Mouse (Mus musculus) cerebellum, adult 18-20 months (tissue): ENCODE measurements around the gene Dhx30.
"Not testable (repeated sequence)": the region's sequence is repeated elsewhere in the genome, so short reads cannot be mapped to it uniquely, and the experiment has no call there.

Experiments used
- DNase-seq, 2 experiments: peaks; one replicate each; pipeline ENCODE4 v3.0.0; 2021

Gene Dhx30

DNA sequence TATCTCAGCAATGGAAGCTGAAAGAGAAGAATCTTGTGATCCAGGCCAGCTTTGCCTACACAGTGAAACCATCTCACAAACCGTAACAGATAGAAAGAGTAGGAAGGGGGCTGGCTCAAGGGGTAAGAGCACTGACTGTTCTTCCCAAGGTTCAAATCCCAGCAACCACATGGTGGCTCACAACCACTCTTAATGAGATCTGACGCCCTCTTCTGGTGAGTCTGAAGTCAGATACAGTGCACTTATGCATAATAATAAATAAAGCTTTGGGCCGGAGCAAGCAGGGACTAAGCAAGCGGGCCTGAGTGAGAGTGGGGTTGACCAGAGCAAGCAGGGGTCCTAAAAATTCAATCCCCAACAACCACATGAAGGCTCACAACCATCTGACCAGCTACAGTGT, 24.3 kb downstream of the Dhx30 start:
- no peak for DNase-seq

GRCm38 (mm10) chr9:110085693-110086092, 31.9 kb downstream of the Dhx30 start:
- no peak for DNase-seq

GRCm38 (mm10) chr9:110084201-110084964, 33.2 kb downstream of the Dhx30 start:
- DNase-seq, result peak; percentile 37

GRCm38 (mm10) chr9:110081066-110081465, 36.6 kb downstream of the Dhx30 start:
- no peak for DNase-seq

GRCm38 (mm10) chr9:110076468-110076867, 41.2 kb downstream of the Dhx30 start:
- DNase-seq, result not testable (repeated sequence)

GRCm38 (mm10) chr9:110071843-110072242, 45.8 kb downstream of the Dhx30 start:
- DNase-seq, result peak; percentile 84 to 89

DNA sequence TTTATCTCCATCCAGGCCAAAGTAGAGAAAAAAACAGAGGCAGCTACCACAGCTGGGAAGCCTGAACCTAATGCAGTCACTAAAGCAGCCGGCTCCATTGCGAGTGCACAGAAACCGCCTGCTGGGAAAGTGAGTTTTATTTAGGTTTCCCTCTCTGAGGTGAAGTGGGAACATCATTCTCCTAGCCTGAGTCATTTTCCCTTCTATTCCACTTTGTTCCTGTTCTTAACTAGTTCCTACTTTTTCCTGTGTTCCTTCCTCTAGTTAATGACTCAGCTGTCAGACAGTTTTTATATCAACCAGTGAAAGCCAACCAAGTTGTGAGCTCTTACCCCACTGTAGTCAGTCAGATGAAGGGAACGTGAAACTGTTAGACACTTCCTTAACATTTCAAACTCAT, 46.6 kb downstream of the Dhx30 start:
- no peak for DNase-seq

DNA sequence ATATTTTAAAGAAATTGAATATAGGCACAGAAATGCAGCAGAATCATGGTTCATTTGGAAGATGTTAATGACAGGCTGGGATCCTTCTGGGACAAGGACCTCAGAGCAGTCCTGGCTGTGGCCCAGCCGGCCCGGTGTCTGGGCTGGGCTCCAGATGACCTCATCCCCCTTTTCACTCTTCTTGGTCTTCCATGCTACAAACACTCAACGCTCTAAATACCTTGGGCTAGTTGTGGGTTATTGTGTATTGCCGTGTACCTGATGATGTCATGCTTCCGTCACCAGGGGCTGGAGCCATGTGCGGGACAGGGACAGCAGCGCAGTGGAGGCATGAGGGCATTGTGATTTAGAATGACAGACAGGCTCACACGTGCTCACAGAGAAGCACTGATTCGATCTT, 47.3 kb downstream of the Dhx30 start:
- peak; percentile 77 to 85 for DNase-seq

GRCm38 (mm10) chr9:110068745-110069144, 48.9 kb downstream of the Dhx30 start:
- DNase-seq, result no peak

DNA sequence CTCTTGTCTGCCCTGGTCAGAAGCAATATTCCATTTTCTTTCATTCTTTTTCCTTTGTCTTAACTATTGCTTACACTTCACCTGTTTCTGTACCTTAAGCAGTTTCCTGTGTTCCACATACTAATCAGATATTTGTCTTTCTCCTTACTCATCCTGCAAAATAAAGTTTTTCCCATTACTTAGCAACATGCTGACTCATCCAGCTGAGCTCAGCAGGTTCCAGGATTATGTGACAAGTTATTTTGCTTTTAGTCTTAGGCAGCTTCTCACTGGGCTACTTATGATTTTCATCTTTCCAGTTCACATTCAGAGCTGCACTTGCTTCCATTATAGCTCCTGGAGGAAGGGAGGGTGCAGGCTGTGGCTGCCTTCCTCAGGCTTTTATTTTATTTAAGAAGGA, 53.0 kb downstream of the Dhx30 start:
- DNase-seq, result no peak

DNA sequence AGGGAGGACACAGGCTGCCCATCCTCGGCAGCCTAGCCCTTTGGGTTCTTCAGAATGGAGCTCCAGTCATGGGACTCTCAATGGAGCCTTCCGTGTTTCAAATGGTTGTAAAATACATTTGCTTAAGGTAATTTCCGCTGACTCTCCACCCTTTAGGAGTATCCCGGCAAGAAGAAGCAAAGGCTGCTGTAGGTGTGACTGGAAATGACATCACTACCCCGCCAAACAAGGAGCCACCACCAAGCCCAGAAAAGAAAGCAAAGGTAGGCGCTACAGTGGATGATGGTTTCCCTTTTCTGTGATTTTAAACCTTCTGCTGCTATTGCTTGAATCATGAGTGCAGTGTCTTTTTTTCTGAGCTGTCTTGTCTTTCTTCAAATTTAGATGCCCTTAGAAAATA, 54.8 kb downstream of the Dhx30 start:
- no peak for DNase-seq

GRCm38 (mm10) chr9:110062405-110062804, 55.2 kb downstream of the Dhx30 start:
- DNase-seq, result peak; percentile 49 to 55

DNA sequence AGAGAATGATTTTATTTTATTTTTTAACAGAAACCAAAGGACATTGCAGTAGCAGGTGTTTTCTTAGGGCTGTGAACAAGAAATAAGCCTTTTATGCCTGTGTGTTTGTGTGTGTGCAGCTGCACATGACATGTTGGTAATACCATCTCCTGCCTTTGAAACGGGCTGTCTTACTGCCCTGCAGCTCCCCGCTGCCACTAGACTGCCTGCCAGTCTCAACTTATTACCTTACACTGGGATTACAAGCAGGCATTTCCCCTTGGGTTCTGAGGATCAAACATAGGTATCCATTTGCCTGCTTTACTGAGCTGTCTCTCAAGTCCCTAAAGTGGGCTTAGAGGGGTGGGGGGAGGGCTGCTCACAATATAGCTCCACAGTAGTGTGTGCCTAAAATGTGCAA, 56.9 kb downstream of the Dhx30 start:
- no peak for DNase-seq

DNA sequence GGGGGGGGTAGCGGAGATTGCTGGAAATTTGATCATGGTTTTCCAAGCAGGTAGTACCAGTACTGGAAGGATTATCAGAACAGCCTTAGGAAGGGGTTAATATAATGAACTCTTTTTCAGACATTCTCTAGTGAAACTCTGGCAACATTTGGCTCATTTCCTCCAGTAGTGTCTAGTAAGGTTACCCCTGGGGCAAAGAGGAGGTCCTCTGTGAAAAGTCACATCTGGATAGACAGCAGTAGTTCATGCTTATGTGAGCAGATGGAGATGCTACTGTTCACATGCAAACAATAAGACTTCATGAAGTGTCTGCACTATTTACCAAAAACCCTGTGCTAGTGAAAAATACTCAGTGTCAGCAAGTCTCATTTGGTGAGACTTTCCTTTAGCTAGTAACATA, 60.4 kb downstream of the Dhx30 start:
- no peak for DNase-seq

- peak; percentile 23 to 36 for DNase-seq
These were observed 62.8 kb downstream of the Dhx30 start for GRCm38 (mm10) chr9:110054781-110055180.

DNA sequence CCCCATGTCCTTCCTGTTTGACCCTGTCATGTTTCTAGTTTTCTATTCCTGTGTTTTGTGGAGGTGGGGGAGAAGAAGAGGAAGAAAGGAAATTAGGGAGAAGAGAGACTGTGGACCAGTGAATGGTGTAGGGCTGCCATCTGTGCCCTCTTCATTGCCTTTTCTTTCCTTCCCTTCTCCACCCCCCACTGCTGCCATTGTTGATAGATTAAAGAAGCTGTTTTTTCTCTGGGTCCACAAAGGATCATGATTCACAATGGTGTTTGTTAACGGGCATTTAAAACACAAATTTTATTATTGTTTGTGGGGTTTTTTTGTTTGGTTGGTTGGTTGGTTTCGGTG, 63.6 kb downstream of the Dhx30 start:
- peak; percentile 40 to 43 for DNase-seq

DNA sequence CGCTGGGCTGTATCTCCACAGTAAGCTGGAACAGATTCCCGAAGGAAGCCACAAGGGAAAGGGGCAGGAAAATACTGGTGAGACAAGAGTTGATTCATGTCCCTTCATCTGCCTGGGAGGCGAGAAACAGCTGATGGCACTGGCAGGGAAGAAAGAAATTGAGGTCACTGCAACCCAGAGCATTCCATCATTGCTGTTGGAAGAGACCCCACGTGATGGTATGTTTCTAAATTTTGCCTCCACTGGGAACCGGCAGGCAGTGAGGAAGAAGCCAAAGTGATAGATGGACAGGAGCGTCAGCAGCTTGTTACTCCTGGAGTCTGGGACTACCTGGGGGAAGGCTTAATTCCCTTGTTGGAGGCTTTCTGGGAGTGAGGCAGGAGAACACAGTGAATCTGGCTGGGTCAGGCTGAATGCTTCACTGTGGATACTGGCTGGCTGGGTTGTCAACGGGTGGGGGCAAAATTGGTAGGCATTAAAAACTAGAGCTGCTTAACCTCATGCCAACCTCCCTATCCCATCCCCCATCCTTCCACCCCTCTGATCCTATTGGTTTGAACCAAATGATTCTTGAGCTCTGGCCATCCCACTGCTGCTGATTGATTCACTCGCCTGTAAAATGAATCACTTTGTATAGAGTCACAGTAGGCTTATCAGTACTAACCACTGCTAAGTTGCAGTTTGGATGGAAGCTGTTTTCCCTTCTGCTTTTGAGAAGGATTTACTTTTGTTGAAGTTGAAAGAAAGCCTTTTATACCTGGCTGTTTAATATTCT, 64.1 kb downstream of the Dhx30 start:
- DNase-seq, result peak; percentile 83 to 85

DNA sequence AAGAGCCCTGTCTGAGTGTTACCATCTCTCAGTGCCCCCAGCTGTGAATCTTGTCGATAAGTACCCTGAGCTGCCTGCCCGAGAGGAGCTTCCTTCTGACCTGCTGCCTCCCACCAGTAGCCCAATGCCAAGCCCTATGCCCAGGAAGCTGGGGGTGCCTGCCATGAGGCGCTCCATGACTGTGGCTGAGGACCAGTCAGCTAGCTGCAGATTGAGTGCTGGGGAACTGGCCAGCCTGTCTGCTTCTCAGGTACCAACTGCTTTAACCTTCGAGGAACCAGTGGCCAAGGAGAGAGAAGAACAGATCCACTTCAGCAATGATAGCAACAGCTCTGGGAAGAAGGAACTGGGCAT, 64.7 kb downstream of the Dhx30 start:
- DNase-seq, result peak in 1 of 2 experiments; percentile 67

DNA sequence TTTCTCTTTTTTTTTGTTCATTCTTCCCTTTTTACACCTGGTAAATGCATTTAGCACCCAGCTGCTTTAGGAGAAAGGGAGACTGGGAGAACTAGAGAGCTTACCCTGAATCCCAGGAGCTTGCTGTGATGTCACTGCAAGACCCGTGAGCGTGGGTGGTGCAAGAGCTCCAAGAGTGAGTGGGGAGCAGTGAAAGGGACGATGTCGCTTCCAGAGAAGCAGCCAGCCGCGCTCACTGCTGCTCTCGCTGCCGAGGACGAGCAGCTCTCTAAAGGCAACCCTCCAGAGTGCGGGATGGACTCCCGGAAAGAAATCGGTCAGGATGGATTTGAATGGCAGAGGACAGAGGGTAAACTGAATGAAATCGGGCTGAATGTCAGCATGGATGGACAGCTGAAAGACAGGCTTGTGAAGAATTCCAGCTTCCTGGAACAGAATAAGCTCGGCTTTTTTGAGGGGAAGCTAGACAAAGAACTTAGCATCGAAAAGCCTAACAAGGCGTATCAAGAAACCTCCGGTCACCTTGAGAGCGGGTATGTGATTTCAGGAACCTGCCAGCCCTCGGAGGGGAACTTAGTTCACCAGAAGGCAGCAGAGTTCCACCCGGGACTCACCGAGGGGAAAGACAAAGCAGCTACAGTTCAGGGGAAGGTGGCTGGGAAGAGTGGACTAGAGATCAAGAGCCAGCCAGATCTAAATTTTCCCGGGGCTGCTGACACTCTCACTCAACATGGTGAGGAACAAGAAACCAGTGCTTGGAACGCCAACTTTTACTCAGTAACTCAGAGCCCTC, 65.6 kb downstream of the Dhx30 start:
- DNase-seq, result peak; percentile 81 to 86

DNA sequence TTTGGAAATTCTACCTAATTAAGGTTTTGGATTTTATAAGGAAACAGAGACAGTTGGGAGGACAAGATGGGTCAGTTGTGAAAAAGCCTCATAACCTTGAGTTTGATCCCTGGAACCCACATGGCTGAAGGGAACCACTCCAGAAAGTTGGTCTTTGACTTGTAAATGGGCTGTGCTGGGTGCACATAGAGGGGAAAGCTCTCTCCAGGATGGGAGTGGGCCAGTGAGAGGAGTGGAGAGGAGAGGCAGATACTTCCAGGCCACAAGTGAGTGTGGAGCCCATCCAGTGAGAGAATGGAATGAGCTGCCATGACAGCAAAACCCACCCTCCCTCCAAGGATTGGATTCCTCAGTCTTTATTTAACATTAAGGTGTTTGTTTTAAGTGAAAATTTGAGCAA, 66.4 kb downstream of the Dhx30 start:
- peak; percentile 15 to 34 for DNase-seq

DNA sequence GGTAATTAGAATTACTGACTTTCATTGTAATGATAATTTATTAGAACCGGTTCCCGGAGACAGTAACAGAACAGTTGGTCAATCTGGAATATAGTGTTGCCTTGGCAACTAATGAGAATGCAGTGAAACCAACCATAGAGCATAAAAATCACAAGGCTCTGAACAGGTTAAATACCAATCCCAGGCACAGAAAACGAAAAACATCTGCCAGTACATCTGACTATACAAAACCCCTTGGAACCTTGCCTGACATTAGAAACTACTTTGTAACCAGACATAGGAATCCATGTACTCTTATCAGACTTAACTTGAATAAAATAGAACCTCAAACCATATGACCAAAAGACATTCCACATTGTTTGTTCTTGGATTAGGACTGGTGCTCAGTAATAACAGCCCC, 69.8 kb downstream of the Dhx30 start:
- no peak for DNase-seq

- no peak for DNase-seq
These were observed 70.4 kb downstream of the Dhx30 start for GRCm38 (mm10) chr9:110047260-110047659.

- DNase-seq, result no peak
These were observed 71.8 kb downstream of the Dhx30 start for GRCm38 (mm10) chr9:110045763-110046377.
